Mouse (Mus musculus) heart, embryonic 11.5 days (tissue): ENCODE data around the gene Dedd2. TPM values are rescaled to one million over a fixed set of nuclear protein-coding genes. Genes with fewer than 3 reads are reported as not detected.

Experiments
- ATAC-seq: fragments of 200-750 bp; cut with Nextera tagmentation; replicated peaks from 2 replicates; pipeline ENCODE4 v1.8.0; 2017; ENCODE audit warnings: moderate library complexity; ENCODE audit not compliant: insufficient number of reproducible peaks, low FRiP score, low TSS enrichment
- H3K27ac ChIP-seq: fragments of 300-500 bp; sonication (generic); 2 replicates; pipeline ENCODE4 v1.5.1; 2014; ENCODE audit warnings: mild to moderate bottlenecking, low read depth, low read length
- H3K27me3 ChIP-seq: fragments of 300-500 bp; sonication (generic); 2 replicates; pipeline ENCODE4 v1.6.1; 2014; ENCODE audit warnings: mild to moderate bottlenecking, low read length, mixed read lengths; ENCODE audit not compliant: control insufficient read depth, insufficient read depth
- H3K36me3 ChIP-seq: fragments of 300-500 bp; sonication (generic); 2 replicates; pipeline ENCODE4 v1.6.1; 2014; ENCODE audit warnings: mild to moderate bottlenecking, low read length, moderate library complexity, mixed read lengths; ENCODE audit not compliant: control insufficient read depth, insufficient read depth
- H3K4me1 ChIP-seq: fragments of 300-500 bp; sonication (generic); 2 replicates; pipeline ENCODE4 v1.6.1; 2014; ENCODE audit warnings: low read length; ENCODE audit not compliant: control insufficient read depth, insufficient read depth
- H3K4me2 ChIP-seq: fragments of 300-500 bp; sonication (generic); 2 replicates; pipeline ENCODE4 v1.6.1; 2014; ENCODE audit warnings: mild to moderate bottlenecking, moderate library complexity
- H3K4me3 ChIP-seq: fragments of 300-500 bp; sonication (generic); 2 replicates; pipeline ENCODE4 v1.5.1; 2014; ENCODE audit warnings: low read depth, low read length
- H3K9ac ChIP-seq: fragments of 300-500 bp; sonication (generic); 2 replicates; pipeline ENCODE4 v1.6.1; 2014; ENCODE audit warnings: mild to moderate bottlenecking, low read depth, low read length, moderate library complexity
- H3K9me3 ChIP-seq: fragments of 300-500 bp; sonication (generic); replicated peaks from 2 replicates; pipeline ENCODE4 v1.6.1; 2016; ENCODE audit warnings: low read length; ENCODE audit not compliant: control insufficient read depth
- WGBS: fragments of 180-500 bp; shearing (Covaris S2); extraction: QIAGEN DNeasy Blood & Tissue Kit; methylation state at CpG from one replicate; pipeline ENCODE4 v1.1.7; 2014; ENCODE audit not compliant: insufficient replicate concordance; 5-methylcytosine and 5-hydroxymethylcytosine counted together
- polyA plus RNA-seq: library from polyadenylated mRNA; unstranded; fragments of >200 nt; fragmentation: Nextera tagmentation; extraction: Ambion mirVana; gene quantifications from 2 replicates; pipeline ENCODE4 v1.2.1, GENCODE M21; 2014

Dedd2 gene
- polyA plus RNA-seq, 1 experiment from 2014 or later, result 5.3 TPM

DNA sequence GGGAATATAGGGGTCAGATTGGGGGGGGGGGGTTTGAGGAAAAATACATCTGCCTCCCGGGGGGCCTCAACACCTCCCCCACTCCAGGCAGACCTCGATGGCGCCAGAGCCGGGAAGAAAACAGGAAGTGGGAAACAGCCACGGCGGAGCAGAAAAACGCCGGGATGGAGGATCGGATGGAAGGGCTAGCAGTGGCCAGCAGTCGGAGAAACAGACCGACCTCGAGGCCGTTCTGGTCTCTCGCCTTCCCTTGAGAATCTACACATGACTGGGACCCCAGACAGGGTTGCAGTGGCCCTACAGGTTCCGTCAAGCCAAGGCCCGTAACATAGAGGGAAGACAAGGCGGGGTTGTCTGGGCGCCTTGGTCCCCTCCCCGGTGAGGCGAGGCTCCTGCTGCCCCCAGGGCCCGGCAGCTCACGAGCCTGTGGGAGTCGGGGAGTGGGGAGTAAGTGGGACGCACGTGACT is 28.5 kb upstream of the Dedd2 start:
- peak overlapping the region; percentile 98 for H3K4me2 ChIP-seq
- under 1% methylated on average over 25 of the region's 25 CpGs for WGBS
- H3K9me3 ChIP-seq, result no peaks in the 10 kb centered on the region
- H3K4me1 ChIP-seq, result peaks cover 39% of the 10 kb centered on the region
- no peaks in the 10 kb centered on the region for H3K27me3 ChIP-seq
- H3K4me3 ChIP-seq, result peak overlapping the region; percentile 80
- H3K9ac ChIP-seq, result peak overlapping the region; percentile 99
- ATAC-seq, result no peak; the same call in 1 of the 2 replicates
- peaks cover 12% of the 10 kb centered on the region for H3K36me3 ChIP-seq
- H3K27ac ChIP-seq, result peak overlapping the region; percentile 99

DNA sequence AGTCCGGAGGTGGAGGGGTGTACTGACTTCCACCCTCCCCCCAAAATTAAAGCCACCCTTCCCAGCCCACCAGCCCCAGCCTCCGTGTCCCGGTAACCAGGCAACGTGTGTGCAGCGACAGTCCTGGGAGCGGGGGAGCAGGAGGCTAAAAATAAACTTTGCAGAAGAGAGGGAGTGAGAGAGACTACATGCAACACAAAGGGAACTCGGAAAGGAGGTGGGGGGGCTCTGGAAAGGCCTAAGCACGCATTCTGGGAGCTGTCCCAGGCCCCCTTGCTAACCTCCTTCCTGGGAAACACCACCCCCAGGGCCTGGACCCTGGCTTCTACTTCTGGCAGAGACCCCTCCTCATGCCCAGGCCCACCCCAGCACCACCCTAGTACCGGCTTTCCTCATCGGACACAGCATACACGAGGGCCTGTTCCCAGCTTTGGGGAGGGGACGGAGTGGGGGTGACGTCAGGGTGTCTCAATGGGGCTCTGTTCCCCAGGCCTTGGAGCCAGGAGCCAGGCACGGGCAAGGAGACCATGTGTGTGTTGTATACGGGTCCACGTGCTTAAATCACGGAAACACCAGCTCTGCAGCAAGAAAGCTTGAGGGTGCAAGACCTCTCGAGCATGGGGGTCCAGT is 27.7 kb upstream of the Dedd2 start:
- H3K4me1 ChIP-seq, result peaks cover 39% of the 10 kb centered on the region
- ATAC-seq, result no peak
- H3K36me3 ChIP-seq, result peaks cover 16% of the 10 kb centered on the region
- H3K9me3 ChIP-seq, result no peaks in the 10 kb centered on the region
- peak overlapping the region; percentile 98 for H3K4me2 ChIP-seq
- WGBS, result 2% methylated on average over 18 of the region's 18 CpGs
- no peaks in the 10 kb centered on the region for H3K27me3 ChIP-seq
- peak overlapping the region; percentile 99 for H3K9ac ChIP-seq
- peak overlapping the region; percentile 80 for H3K4me3 ChIP-seq
- H3K27ac ChIP-seq, result peak overlapping the region; percentile 99

DNA sequence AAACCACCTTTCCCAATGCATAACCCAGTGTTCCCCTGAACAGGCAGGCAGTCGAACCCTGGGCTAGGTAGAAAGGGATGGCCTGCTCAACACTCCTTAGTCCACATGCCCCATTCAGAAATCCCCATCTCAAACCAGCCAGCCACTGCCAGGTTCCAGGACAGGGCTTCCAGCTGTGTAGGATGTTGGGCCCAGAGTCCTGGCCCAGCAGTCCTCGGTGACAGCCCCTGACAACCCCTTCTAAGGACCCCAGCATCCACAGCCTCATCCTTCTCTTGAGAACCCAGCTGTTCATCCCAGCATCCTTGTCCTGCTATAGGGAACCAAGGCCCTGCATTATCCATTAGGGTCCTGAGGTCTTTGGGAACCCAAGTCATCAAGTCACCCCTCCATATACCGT is 27.1 kb upstream of the Dedd2 start:
- Histone ChIP-seq H3K4me3 (peak overlapping the region; percentile 80), H3K27me3 (no peaks in the 10 kb centered on the region), H3K9me3 (no peaks in the 10 kb centered on the region), H3K36me3 (peaks cover 22% of the 10 kb centered on the region), H3K4me2 (peak overlapping the region; percentile 98), H3K27ac (peak overlapping the region; percentile 99), H3K9ac (peak overlapping the region; percentile 99), H3K4me1 (peaks cover 39% of the 10 kb centered on the region)
- 19% methylated on average over 3 of the region's 3 CpGs for WGBS
- ATAC-seq, result no peak

DNA sequence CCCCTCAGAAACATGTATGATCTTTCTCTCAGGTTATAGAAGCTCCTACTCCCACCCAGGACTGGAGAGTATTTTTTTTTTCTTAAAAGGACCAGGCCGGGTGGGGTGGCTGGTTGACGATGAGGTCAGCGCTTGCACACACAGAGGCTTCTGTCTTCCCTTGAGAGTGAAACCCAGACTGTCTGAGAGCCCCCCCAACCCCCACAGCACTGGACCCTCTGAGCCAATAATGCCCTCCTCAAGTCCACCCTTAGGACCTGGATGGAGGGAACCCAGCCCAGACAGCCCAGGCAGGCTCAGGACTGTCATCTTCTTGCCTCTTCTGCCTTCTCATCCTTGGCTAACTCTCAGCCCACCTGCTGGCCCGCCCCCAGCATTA is 26.3 kb upstream of the Dedd2 start:
- Histone ChIP-seq H3K4me1 (peaks cover 36% of the 10 kb centered on the region), H3K27me3 (no peaks in the 10 kb centered on the region), H3K27ac (peak overlapping the region; percentile 99), H3K36me3 (peaks cover 22% of the 10 kb centered on the region), H3K9ac (peak overlapping the region; percentile 99), H3K9me3 (no peaks in the 10 kb centered on the region), H3K4me3 (peak overlapping the region; percentile 80), H3K4me2 (peak overlapping the region; percentile 98)
- WGBS, result 46% methylated on average over 4 of the region's 4 CpGs
- no peak for ATAC-seq

DNA sequence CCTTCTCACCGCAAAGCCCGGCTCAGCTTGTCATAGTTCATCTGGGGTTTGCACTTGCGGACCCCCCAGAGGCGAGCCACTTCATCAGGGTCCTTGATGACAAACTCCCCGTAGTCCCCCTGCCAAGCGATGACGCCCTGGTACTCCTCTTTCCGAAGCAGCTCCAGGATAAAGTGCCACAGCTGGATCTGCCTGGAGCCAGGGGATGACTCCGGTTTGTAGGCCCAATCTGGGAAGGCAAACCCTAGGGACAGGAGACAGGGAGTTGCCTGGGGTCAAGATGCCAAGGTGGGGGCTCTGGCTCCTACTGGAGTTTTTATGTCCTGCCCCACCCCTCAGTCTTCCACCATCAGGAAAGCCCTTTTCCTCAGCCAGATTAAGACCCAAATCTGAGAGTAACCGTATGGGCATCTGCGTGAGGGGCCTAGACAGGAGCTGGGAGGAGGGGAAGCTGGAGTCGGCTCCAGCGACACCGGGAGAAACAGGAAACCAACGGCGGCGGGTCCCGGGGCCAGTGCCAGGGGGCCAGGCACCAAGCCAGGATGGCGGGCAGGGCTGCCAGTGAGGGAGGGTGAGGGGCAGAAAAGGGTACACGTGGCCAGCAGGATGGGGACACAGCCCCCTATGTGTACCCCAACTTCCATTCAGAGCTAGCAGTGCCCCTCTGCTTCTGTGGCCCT is 25.8 kb upstream of the Dedd2 start:
- Histone ChIP-seq H3K27me3 (no peaks in the 10 kb centered on the region), H3K9ac (peak overlapping the region; percentile 99), H3K36me3 (peaks cover 22% of the 10 kb centered on the region), H3K27ac (peak overlapping the region; percentile 99), H3K4me1 (peaks cover 34% of the 10 kb centered on the region), H3K4me3 (peak overlapping the region; percentile 80), H3K4me2 (peak overlapping the region; percentile 98), H3K9me3 (no peaks in the 10 kb centered on the region)
- WGBS, result 61% methylated on average over 20 of the region's 20 CpGs
- no peak for ATAC-seq

DNA sequence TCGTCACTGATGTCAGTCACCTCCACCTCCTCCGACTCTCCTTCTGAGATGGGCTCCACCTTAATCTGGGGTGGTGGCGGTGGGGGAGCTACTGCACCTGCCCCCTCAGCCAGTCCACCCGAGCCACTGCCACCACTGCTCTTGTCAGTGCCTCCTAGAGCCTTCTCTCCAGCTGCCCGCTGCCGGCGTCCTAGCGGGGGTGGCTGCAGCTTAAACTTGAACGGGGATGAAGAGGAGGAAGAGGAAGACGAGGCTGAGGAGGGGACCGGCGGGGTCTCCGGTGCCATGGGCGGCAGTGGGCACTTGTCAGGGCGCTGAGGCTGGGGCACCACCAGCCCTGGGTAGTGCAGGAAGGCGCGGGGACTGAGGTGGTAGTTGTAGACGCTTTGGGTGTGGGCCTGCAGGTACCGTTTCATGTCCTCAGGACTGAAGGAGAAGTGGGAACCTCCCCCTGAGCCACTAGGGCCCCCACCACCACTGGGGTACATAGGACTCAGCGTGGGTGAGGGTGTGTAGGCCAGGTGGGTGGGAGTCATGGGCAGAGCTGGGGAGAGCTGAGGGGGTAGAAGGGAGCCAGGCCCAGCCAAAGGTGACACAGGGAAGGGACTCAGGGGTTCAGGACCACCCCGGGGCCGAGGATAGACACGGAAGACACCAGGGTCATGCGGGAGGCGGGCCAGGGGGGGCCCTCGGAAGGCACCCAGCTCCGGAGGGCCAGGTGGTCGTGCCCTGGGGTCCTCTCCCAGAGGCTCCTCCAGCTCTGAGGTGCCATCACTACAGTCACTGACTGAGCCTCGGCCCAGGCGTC is 24.4 kb upstream of the Dedd2 start:
- 88% methylated on average over 30 of the region's 30 CpGs for WGBS
- Histone ChIP-seq H3K36me3 (peaks cover 22% of the 10 kb centered on the region), H3K27me3 (no peaks in the 10 kb centered on the region), H3K4me2 (no peak overlapping the region; the same call in 1 of the 2 replicates), H3K9me3 (no peaks in the 10 kb centered on the region), H3K4me1 (peaks cover 33% of the 10 kb centered on the region), H3K4me3 (no peak overlapping the region), H3K9ac (0 out of 2 replicates have a peak overlapping the region, but pooled peaks have one; percentile 10), H3K27ac (no peak overlapping the region)
- ATAC-seq, result no peak

DNA sequence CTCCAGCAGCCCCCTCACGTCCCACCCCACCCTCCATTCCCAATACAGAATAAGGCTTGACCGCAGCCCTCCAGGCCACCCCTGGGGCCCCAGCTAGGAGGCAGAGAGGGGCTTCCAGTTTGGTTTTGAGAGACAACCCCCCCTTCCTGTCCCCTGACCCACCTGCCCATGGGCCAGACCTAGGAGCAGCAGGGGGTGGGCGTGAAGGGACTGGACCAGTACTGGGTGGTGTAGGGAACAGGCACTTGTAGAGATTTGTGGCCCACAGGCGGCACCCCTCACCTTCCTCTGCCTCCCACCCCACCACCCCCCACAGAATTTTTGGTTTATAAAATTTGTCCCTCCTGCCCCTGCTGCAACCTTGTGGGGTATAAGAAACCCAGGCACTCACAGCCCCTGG is 22.9 kb upstream of the Dedd2 start:
- Histone ChIP-seq H3K4me2 (no peak overlapping the region), H3K4me1 (peaks cover 35% of the 10 kb centered on the region), H3K27ac (no peak overlapping the region), H3K4me3 (no peak overlapping the region), H3K27me3 (no peaks in the 10 kb centered on the region), H3K36me3 (peaks cover 22% of the 10 kb centered on the region), H3K9ac (no peak overlapping the region), H3K9me3 (no peaks in the 10 kb centered on the region)
- ATAC-seq, result no peak
- WGBS, result 90% methylated on average over 4 of the region's 4 CpGs

DNA sequence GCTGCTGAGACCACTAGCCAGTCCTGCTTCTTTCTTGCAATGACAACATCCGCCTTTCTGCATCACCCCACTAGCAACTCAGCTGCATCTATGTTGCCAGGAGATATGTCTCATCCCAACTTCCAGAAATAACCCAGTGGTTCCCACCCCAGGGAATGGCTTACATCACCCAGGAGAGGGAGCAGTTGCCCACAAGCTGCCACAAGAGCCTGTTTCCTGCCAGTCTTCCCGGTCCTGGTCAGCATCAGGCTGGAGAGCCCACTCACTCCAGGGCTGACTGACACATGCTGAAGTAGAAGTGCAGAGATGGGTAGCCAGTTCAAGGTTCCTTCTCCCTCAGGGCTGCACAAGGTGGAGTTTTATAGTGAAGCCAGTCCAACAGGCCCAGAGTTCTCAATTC is 20.6 kb upstream of the Dedd2 start:
- Histone ChIP-seq H3K9me3 (no peaks in the 10 kb centered on the region), H3K9ac (peak overlapping the region; percentile 30; the same call in 1 of the 2 replicates), H3K27ac (peak overlapping the region; percentile 42), H3K4me1 (peaks cover 22% of the 10 kb centered on the region), H3K4me3 (no peak overlapping the region), H3K27me3 (no peaks in the 10 kb centered on the region), H3K36me3 (peaks cover 22% of the 10 kb centered on the region), H3K4me2 (no peak overlapping the region)
- no peak for ATAC-seq
- 28% methylated on average over 2 of the region's 2 CpGs for WGBS
